Mouse (Mus musculus) right cerebral cortex, postnatal 14 days (tissue): ENCODE measurements at regions not wholly inside any gene's neighbourhood (a gene's known extent, or its start where the extent isn't known, plus 50 kb on each side); places are given as distances from the start of the nearest gene placed in this dataset.
"Not testable (repeated sequence)": the region's sequence is repeated elsewhere in the genome, so short reads cannot be mapped to it uniquely, and the experiment has no call there.

Source experiments
- DNase-seq: peaks from one replicate; pipeline ENCODE4 v3.0.0; 2022

DNA sequence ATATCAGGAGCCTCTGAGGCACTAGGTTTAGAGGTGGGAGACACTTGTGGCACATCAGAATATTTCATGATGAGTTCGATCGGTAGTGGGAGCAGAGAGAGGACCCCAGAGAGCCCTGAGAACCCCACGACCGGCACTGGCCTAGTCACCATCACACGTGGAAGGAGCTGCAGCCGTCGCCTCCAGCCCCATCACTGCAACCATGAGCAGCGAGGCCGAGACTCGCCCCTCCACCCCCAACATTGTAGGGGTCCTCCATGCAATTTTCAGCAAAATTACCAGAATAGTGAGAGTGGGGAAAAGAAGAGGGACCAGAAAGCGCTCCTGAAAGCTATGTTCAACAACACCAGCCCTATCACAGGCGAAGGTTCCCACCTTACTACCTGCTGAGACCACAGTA, 297.0 kb downstream of the Edem1 start:
- DNase-seq = no peak

DNA sequence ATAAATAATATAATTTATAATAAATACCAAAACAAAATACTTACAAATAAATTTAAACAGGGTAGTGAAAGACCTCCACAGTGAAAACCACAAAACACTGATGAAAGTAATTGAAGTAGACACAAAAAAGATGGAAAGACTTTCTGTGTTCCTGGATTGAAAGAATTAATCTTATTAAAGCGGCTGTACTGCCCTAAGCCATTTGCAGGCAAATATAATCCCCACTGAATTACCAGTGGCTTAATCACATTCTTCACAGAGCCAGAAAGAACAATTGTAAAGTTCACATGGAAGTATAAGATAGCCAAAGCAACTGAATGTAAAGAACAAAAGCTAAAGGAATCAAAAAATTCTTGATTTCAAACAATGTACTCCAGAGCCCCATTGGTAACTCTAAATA, 298.8 kb downstream of the Edem1 start:
- DNase-seq = no peak

DNA sequence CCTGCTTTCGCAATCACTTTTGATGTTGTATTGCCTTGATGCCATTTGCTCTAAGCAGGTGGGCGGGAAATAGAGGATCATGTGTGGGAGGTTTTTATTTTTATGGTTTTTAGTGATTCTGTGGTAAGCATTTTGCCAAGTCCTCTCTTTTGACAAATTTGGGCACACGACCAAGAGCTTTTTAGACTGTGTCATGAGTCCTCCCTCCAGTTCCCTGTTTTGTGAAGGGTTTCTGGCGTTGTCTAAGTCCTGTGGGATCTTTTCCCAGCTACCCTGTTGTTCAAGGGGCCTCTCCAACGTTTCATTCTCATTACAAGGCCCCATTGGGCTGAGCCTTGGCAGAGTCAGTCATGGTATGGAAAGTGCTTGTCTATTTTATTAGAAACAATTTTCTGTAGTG, 317.7 kb downstream of the Edem1 start:
- no peak for DNase-seq

DNA sequence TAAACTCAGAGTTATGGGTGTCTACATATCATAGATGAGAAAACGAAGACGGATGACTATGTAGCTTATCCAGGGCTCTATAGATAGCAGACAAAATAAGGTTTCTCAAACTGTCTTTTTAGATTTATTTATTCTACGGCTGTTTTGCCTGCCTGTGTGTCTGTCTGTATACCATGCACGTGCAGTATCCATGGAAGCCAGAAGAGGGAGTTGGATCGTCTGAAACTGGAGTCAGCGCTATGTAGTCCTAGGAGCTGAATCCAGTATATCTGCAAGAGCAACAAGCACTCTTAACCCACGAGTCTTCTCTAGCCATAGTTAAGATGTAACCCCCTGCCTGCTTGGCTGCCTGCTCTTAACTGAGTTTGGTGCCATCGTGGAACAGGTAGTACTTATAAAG, 320.6 kb downstream of the Edem1 start:
- peak; percentile 21 for DNase-seq

DNA sequence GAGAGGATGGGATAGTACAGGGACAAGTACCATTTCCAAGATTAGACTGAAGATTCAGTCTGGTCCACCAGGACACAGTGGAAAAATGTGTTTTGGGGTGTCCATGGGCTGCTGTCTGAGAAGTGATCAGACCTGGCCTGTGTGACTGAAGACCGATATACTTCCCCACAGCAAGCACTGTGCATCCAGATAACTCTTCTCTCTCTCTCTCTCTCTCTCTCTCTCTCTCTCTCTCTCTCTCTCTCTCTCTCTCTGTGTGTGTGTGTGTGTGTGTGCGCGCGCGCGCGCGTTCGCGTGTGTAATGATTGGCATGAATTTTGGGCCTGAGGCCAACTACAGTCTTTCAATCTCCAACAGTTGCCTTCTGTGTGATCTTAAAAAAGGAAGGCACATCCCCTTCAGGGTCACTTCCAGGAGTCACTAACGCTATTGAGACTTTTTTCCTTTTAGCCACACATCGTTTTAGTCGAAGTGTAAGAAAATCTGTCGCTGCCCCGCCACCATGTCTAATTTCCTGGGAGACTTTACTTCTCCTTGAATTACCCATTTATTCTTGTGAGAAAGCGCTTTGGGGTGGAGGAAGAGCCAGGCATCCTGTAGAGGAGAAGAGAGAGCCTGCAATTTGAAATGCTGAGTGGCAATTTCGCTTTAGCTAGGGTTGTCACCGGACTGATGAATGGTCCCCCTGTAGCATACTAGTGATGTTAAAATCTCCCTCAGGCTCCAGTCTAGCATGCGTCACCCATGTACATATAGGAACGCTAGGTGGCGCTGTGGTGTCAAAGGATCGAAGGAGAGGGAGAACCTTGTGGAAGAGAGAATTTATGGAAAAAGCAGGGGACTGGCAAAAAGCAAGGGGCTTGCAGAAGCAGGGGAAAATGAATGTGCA, 321.8 kb downstream of the Edem1 start:
- DNase-seq = peak; percentile 94

DNA sequence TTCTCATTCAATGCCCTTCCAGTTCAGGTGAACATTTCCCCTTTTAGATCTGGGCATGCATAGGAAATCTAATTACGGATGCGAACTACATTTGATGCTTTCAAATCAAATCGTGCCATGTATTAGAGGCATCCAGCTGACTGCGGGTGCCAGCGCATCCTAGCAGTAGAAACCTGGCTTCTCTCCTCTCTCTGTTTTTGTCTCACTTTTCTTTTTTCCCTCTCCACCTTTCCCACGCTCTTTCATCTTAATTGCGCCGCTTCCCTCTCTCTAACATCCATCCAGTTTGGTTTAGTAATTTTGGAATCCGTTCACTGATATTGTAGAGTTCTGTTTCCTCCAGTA, 322.4 kb downstream of the Edem1 start:
- DNase-seq = no peak

DNA sequence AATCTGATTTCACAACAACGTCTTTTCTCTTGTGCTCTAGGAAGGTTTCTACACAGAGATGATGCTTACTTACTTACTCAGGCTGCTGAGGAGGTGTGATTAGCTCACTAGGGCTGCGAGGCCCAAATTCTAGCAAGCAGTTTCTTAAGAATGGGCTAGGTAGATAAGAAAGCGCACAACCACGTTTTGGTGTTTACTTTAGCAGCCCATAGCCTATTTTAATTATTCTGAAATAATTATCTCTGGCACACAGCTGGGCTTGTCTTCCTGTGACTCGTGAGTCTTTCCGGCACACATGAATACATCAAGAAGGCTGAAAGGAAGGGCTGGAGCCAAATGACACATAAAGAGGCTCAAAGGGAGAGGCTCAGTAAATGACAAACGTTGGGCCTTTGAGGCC, 325.2 kb downstream of the Edem1 start:
- DNase-seq = no peak

DNA sequence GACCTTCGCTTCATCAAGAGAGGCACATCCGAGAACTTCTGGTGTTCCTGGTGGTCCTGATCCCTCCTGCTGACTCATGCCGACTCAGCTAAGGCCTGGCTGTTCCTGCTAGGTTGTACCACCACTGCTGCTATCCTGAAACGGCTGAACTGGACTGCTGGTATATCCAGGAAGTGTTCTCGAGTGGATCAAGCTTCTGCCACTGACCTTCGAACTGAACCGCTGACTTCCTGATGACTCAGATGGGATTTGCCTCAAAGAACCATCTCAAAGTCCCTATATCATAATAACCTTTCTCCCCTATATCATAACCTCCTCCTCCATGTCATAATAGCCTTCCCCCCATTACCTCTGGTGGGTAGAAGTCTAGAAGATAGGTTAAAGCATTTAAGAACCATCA, 331.1 kb downstream of the Edem1 start:
- no peak for DNase-seq

DNA sequence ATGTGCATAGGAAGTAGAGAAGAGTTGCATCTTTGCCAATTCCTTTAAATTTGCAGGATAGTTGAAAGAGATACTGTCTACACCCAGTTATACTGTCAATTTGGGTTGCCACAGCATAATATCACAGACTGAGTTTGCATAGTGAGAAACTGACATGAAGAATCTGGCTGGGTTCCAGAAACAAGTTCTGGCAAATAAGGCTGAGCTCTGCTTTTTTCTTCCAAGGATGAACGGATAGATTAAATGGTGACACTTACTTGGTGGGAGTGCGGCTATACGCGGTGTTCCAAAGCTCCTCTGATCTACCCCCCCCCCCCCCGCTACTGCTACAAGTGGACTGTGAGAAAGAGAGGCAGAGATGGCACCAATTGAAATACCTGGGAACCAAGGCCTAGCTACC, 339.0 kb downstream of the Edem1 start:
- no peak for DNase-seq

DNA sequence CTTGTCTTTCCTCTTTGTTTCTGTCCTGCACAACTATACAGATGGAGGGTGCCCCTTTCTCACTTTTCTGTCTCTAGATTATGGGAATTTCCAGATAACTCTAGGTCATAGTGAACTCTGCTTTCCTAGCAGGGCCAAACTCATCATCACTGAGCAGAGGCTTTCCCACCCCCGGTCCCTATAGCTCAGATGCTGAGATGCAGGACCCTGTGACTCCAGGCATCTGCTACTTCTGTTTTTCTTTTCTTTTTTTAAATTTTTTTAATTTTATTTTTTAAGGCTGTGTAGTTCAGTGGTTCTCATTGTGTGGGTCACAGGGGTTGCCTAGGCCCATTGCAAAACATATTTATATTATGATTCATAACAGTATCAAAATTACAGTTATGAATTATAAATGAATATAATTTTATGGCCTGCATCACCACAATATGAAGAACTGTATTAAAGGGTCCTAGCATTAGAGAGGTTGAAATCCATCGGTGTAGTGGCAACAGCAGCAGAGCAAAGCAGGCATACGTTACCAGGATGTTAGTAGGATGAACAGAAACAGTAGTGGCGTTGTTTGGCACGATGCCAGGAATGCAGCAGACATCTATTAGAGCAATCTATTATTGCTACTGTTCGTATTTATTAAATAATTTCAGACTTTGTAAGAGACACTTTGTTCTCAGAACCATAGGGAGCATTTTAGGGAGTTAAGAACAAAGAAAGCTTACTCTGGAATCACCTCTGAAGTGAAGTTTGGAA, 343.8 kb downstream of the Edem1 start:
- no peak for DNase-seq

DNA sequence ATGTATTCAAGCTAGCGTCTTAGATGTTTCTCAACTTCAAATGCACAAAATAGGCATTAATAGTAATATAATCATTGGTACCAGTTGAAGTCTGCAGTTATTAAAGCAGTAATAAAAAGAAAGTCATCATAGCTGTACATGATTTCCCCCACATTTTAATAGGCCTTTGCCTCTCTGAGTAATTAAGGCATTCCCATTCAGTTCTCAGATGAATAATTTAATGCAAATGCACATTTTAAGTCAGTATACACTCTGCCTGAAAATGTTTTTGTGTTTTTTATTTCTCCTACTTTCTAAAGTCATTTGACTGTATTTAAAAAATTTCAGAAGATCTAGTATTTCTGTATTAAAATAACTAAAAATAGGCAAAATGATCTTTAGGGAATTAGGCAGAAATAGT, 344.6 kb downstream of the Edem1 start:
- no peak for DNase-seq

DNA sequence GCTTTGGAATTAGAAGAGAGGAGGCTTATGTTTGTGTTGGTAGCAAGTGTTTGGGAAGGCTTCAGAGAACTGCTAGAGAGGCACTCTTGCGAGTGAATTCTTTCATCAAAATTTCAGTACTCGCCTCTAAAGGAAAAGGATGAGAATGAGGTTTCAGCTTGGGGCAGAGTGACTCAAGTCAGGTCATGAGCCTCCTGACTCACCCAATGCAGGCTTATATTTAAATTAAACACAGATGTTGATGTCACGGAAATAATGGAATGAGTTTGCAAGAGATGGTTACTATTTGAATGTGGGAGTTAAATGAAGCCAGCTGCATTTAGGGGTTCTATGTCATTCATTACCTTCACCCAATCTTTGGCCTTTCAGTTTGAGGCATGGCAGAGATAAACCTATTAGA, 348.4 kb downstream of the Edem1 start:
- DNase-seq = no peak

DNA sequence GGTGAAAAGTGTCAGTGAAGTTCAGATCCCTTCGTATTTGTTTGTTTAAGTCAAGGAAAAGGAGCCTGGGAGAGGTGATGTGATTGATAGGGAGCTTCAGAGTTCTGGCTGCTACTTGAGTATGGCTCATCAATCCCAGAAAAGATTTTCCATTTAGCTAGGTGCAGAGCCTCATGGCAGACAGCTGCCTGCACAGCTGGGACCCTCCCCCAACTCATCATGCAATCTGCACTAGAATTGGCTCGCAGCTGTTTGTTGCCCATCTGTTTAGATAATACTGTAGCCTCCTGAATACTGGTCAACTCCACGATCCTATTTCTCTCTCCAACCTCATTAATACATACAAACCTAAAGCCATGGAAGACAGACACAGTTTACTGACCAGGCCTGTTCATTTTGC, 354.4 kb downstream of the Edem1 start:
- no peak for DNase-seq

DNA sequence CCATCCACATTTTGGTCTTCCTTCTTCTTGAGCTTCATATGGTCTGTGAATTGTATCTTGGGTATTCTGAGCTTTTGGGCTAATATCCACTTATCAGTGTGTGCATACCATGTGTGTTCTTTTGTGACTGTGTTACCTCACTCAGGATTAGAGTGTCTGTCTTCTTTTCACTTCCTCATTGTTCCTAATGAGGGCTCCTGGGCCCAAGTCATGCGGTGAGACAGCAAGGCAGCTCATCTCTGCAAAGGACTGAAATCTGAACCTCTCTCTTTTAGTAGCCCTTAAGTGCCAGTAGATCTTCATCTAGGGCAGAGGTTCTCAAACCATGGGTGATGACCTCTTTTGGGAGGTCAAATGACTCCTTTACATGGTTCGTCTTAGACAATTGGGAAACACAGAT, 364.6 kb downstream of the Edem1 start:
- DNase-seq = not testable (repeated sequence)

DNA sequence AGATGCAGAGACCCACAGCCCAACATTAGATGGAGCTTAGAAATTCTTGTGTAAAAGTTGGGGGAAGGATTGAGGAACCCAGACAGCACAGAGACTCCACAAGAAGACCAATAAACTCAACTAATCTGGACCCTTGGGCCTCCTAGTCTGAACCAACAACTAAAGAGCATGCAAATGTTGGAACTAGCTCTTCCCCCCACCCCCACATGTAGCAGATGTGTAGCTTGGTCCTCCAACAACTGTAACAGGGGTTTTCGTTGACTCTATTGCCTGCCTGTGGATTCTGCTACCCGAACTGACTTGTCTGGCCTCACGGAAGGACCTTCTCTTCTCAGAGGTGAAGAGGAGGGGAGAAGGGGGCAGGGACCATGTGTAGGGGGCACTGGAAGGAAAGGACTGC, 365.2 kb downstream of the Edem1 start:
- no peak for DNase-seq

DNA sequence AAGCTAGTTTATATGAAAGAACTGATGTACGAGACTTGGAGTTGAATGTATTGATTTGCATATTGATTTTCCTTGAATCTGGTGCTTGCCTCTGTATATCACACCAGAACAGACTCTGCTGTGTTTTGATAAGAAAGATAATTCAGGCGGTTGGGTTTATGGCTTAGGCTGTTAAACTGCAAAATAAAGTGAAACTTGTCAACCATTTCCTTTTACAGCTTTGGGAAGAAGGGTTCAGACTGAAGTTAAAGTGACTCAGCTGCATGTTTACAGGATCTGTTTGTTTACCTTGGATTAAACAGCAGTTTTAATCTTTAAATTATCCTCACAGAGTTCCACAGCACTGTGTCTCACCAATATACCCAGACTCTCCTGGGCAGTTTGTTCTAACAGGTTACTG, 381.3 kb downstream of the Edem1 start:
- no peak for DNase-seq

DNA sequence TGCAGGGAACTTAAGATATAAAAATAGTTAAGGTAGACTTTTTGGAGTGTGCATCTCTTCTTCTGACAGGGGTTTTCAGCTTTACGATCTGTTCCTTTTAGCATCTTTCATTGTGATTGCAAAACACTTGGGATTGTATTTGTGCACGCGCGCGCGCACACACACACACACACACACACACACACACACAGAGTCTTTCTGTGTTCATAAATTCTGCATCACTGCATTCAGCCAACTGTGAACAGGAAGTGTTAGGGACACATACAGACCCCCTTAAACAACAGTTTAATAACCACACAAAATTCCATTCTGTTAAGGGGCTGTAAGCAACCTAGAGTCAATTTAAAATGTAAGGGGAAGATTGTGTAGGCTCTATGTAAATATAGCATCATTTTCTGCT, 401.9 kb downstream of the Edem1 start:
- no peak for DNase-seq

DNA sequence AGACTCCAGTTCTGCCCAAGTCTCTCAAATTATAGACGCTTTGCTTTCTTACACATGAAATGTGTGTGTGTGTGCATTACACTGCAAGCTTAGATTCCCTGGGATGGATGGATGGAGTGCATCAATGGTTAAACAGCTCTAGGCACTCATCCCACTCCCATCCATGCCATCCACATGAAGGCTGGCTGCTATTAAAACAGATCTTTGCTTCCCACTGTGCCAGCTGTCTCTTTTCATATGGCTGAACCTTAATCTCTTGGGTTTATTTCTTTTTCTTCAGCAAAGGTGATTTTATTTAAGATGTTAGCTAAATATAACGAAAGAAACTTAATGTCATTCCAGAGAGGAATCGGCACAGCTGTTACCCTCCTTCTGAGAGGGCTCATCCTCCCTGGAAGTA, 405.0 kb downstream of the Edem1 start:
- no peak for DNase-seq

DNA sequence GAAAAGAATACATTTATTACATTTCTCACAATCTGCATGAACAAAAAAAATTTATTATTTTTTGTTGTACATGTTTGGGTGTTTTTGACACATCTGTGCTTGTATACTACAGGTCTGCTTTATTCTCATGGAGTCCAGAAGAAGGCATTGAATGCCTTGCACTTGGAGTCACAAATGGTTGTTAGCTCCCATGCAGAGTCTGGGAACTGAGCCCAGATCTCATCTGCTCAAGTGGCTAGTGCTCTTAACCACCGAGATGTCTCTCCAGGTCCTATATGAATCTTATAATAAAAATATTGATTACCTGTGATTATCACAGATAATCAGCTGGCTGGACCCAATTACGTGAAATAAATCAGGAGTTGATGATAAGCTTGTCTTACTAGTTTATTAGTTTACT, 417.2 kb downstream of the Edem1 start:
- DNase-seq = no peak

DNA sequence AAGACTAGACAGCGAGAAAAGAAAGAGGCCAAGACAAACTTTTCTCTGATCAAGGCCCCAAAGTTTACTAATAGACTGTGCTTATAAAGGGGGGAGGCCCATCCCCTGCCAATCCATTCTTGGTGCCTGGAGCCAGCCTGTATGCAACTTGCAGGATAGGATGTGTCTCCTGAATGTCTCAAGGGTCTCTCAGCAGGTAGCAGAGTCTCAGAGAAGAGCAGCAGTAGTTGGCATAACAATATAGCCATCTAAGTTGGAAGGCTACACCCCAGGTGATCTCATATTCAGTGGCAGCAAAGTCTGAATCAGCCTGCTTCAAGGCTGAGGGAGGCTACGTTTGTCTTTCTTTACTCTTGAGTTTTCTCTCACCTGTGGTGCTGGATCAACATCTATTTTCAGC, 418.1 kb downstream of the Edem1 start:
- DNase-seq = not testable (repeated sequence)
